Mouse (Mus musculus): ENCODE measurements around the gene Spire2.

Gene Spire2

DNA sequence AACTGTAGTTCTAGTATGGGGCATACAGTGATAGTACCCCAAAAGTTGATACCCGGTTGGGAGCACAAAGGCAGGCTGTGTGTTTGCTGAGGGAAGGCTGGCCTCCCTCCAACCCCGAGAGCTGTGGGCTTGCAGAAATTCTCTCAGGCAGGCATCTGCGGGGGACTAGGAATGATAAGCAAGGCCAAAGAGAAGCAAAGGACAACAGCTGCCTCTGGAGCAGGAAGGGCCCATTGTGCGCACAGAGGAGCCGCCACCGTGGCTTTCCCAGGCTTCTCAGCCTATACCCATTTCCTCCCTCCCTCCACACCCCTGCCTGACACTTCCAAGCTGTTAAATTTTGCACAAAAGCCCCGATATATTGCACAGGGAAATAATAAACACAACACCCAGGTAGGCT is 1.4 kb downstream of the Spire2 start:
- no peak for DNase-seq (ENCODE audit: low spot score in 2 of 2)

DNA sequence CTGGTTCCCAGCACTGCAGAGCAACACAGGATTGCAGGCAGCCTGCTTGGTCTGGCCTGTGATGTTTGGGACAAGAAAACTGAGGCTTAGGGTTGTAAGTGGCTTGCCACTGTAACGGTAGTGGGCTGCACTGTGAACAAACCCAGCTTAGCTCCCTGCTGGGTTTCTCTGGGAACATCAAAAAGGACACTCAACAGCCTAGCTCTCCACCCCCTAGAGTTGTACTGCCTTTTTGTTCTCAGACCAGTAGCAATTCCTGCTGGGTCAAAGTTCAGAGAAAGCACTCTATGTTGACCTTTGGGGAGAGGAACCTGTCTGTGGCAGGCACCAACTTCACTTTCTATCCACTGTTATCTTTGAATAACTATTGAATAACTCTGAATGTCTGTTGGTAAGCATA is 2.0 kb downstream of the Spire2 start:
- no peak for DNase-seq (ENCODE audit: low spot score in 2 of 2)

DNA sequence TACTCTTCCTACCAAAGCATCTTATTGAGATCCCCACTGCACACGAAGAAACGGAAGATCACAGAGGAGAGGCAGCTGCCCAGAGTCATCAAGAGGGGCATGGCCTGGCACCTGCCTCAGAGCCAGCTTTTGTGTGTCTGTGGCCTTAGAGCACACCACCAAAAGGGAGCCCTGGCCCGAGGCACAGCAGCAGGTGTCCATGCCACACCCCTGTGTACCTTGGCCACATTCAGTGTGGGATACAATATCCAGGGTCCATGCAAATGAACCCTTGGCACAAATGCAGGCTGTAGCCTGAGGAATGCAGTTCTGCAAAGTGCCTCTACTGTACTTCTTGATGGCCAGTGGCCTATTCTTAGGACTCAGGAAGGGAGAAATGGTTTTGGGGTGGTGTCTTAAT is 5.0 kb downstream of the Spire2 start:
- DNase-seq (ENCODE audit: low spot score in 2 of 2), result no peak

DNA sequence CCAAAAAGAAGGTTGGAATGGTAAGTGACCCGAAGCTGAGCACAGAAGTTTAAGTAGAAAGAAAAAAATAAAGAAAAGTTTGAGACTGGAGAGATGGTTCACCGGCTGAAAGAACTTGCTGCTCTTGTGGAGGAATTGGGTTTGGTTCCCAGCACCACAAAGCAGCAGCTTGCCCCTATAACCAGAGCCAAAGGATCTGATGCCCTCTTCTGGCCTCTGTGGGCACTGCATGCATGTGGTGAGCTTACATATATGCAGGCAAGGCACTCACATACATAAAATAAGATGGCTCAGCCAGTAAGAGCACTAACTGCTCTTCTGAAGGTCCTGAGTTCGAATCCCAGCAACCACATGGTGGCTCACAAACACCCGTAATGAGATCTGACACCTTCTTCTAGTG is 7.6 kb downstream of the Spire2 start:
- peak in 1 of 2 experiments; percentile 42 for DNase-seq (ENCODE audit: low spot score in 2 of 2)

DNA sequence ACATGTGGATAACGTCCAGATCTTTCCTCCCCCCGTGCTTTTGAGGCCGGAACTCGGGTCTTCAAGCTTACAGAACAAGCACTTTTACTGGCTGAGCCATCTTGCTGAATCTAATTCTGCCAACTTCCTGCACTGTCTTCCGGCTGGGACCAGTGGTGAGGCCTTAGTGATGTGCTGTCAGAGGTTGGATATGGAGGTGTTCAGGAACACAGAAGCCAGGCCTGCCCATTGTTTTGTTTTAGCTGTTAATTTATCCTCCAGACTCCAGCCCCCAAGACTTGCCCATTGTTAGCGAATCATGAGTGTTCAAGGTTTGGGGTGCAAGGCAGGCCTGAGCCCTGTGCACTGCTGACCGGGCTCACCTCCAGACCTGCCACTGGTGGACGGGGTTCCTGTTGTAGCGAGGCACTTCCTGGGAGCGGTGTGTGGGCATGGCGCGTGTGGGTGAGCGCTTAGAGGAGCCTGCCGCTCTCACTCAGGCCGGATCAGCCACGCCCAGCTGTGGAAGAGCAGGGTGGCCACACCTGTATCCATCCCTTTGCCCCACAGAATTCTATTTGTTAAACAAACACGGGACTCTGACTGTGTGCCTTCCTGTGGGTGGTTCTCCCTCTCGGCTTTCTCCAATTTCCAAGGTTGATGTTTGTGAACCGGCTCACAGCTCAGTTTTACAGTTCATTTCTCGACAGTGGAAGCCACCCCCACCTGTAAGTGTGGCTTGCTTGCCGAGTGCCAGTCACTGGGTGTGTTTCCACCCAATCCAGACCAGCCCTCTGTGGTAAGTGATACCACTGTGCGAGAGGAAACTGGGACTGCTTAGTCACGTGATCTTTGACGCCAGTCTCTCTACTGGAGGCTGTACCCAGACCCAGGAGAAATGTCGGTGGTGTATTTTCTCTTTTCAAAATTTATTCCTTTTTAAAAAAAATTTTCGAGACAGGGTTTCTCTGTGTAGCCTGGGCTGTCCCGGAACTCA is 8.8 kb downstream of the Spire2 start:
- DNase-seq (ENCODE audit: low spot score in 2 of 2), result no peak

DNA sequence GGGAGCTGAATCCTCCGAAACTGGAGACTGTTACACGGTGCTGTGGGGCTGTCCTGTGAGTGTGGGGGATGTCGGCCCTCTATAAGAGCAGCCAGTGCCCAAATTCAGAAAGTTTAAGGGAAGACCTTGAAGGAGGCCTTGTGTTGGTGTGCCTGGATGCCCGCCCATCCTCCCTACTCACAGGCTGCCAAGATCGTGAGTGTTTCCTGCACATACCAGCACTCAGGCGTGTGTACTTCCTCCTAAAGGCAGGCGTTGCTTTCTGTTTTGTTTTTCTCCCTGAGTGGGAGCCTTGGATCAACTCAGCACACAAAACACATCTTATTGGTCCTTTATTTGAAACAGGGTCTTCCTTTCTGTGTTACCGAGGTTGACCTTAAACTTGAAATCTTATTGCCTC is 9.7 kb downstream of the Spire2 start:
- no peak for DNase-seq (ENCODE audit: low spot score in 2 of 2)

DNA sequence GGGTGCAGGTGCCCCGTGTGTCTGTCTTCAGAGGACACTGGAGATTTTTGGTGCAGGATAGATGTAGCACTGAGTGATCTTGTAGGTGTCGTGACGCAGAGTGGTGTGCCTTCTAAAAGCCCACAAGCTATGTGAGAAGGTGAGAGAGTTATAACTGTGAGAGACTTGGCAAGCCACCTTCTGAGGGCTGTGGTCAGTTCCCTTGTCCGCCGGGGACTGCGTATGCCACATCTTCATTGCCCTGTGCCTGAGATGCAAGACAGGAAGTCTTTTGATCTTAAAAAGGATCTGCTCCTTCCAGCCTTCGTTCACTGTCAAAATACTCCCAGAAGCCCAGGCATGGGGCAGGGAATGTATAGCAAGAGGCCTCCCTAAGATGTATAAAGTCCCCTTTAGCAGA is 10.4 kb downstream of the Spire2 start:
- DNase-seq (ENCODE audit: low spot score in 2 of 2), result no peak

DNA sequence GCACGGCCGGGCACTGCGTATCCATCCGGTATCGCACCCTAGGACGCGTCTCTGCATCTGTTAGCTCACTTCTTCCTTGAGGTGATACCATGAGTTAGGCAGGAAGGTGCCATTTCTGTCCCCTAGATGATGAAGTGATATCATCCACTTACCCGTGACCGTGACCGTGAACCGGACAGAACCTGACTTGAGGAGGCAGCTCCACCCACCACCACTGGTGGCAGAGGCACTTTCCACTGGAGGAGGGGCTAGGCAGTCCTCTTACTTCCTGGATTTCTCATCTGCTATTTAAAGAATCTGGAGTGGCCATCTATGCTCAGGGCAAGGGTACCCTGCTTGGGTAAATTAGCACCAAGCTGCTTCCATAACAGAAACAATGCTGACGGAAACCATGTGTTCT is 10.9 kb downstream of the Spire2 start:
- DNase-seq (ENCODE audit: low spot score in 2 of 2), result no peak

DNA sequence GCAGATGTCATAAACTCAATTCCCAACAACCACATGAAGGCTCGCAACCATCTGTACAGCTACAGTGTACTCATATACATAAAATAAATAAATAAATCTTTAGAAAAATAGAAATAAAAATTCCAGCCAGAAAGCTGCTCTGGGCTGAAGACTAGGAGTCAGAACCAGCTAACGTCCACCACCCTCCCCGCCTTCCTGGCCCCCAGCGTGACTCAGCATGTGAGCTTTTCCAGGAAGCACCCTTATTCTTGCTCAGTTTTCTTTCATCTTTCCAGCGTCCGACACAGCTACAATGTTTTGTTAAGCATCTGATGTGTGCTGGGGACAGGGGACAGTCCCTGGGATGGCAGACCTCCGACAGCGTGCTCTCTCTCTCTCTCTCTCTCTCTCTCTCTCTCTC is 12.6 kb downstream of the Spire2 start:
- DNase-seq (ENCODE audit: low spot score in 2 of 2), result no peak

DNA sequence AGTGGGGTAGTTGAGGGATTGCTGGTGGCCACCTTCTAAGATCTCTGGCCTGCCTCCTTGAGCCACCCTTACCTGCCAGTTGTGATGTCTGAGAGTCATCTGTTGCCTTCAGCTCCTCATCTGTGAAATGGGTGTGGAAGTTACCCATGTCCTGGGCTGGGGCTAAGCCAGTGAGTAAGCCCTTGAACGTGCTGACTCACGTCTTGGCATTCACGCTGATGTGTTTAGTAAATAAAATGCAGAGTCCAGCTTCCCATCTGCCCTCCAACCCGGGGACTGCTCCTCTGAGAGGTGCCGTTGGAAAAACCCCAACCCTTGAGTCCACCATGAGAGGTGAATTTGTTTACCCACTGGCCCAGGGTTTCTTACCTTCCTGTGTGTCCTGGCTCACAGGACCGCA is 13.3 kb downstream of the Spire2 start:
- no peak for DNase-seq (ENCODE audit: low spot score in 2 of 2)

DNA sequence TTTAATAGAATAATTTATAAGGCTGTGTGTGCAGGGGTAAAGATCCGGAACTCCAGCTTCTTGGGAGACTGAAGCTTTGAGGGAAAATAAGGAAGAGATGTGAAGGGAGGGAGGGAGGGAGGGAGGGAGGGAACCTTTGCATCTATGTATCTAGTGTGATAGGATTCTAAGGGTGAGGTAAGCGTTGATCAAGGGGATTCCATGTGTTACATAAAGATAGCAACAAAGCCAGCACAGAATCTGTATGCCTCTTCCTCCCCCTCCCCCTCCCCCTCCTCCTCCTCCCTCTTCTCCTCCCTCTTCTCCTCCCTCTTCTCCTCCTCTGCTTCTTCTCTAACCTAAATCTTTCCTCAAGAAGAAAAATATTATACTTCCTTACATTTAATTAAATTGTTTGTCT is 14.8 kb downstream of the Spire2 start:
- no peak for DNase-seq (ENCODE audit: low spot score in 2 of 2)

DNA sequence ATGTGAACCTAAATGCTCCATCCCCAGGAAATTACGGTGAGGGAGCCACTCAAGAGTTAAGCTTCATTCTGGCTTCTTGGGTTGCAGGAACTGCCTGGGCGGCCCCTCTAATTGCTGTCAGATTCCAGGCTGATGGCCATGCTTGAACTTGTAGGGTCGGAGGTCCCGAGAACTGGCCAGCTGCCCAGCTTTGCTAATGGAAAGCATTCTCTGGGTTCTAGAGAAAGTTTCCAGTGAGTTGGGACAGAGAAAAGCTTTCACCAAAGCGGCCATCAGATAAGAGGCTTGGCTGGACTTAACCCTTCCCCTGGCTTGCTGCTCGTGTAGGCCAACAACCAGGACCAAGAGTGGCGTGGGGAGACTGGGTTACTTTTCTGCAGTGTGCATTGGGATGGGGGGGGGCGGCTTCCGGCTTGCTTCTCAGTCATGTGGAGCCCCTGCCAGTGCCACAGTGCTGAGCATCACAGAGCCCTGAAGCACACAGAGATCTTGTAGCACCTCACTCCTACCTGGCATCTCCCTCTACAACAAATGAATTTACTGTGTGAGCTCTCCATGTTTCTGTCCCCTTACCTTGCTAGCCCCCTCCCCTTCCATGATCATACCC is 15.8 kb downstream of the Spire2 start:
- DNase-seq (ENCODE audit: low spot score in 2 of 2), result peak in 1 of 2 experiments; percentile 41

DNA sequence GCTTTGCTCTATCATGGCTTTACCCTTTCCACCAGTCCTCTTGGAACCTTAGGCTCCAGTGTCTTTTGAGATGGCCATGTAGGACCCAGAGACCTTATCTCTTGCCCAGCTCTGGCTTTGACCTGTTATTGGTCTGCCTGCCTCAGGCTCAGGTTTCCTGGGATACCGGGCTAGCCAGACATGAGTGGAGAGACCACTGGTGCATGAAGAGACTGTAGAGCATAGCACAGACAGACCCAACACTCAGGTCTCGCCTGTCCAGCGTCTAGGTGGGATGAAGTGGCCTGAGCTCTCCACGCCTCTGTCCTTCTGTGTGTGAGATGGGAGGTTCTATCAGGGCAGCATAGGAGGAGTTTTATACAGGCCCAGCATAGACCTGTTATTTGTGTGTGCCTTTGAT is 16.6 kb downstream of the Spire2 start:
- no peak for DNase-seq (ENCODE audit: low spot score in 2 of 2)

DNA sequence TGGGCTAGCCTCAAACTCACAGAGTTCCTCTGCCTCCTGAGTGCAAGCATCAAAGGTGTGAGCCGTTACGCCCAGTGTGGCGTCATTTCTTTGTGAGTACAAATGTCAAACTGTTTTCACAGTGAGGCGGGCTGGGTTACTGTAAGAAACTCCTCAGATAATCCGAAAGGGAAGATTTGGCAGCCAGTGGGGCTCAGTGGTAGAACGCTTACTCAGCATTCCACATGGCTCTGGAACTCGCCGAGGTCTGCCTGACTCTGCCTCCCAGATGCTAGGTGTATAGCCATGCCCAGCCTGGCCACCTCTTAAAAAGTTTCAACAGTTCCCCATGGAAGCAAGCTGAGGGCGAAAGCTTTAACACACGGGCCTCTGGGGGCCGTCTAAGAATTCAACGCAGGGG is 19.6 kb downstream of the Spire2 start:
- no peak for DNase-seq (ENCODE audit: low spot score in 2 of 2)

DNA sequence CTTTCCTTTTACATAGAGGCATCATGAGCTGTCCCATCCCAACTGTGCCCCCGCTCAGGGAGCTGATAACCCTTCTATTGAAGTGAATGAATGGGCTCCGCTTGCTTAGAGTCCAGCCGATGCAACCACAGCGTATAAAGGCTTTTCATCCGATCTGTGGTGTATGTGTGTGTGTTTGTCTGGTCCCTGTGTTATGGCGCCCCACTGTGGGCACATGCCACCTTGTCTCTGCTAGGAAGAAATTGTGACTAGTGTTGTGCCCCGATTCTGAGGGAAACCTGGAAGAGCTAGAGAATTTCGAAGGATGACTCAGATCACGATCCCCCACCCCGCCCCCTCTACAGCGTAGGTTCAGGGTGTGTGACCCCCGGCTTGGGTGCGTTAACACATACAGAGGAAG is 20.3 kb downstream of the Spire2 start:
- peak in 1 of 2 experiments; percentile 59 for DNase-seq (ENCODE audit: low spot score in 2 of 2)

DNA sequence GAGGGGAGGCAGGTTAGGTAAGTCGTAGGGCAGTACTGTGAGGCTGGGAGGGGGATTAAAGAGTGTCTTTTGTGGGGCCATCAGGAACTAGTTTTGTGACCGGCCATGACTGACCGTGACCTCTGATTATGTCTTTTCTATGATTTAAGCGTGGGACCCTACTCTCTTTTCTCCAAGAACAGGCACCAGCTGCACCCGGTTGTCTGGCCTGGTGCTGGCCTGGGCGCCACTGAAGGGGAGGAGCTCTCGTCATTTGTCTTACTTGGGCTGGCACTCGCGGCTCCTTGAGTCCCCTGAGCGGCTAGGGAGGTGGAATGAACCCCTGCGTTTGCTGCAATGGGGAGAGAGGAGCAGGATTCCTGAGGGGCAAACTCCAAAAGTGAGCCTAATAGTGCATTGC is 20.7 kb downstream of the Spire2 start:
- no peak for DNase-seq (ENCODE audit: low spot score in 2 of 2)

DNA sequence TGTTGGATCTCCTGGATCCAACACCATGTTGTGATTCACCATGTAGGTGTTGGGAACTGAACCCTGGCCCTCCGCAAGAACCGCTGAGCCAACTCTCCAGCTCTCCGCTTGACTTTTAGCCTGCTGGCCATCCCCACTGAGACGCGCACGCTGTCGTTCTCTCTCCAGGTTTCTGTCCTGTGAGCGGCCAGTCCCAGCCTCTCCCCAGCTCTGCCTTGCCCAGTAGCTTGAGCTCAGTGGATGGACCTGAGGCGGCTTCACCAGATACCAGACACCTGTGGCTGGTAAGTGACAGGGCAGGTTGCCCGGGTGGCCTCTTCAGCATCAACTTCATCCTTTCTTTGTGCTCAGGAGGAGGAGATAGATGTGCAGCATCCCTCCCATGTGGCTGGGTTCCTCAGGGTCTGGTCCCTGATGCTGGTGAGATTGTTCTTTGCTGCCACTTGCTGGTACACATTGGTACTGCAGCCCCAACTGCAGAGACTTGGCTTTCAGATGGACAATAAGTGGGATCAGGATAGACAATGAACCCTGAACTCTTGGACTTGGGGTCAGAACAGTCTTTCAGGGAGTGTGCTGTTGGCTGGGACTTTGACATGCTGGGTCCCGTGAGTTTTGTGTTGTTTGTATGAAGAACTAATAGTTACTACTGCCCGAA is 28.7 kb downstream of the Spire2 start:
- peak; percentile 77 to 84 for DNase-seq (ENCODE audit: low spot score in 2 of 2)

DNA sequence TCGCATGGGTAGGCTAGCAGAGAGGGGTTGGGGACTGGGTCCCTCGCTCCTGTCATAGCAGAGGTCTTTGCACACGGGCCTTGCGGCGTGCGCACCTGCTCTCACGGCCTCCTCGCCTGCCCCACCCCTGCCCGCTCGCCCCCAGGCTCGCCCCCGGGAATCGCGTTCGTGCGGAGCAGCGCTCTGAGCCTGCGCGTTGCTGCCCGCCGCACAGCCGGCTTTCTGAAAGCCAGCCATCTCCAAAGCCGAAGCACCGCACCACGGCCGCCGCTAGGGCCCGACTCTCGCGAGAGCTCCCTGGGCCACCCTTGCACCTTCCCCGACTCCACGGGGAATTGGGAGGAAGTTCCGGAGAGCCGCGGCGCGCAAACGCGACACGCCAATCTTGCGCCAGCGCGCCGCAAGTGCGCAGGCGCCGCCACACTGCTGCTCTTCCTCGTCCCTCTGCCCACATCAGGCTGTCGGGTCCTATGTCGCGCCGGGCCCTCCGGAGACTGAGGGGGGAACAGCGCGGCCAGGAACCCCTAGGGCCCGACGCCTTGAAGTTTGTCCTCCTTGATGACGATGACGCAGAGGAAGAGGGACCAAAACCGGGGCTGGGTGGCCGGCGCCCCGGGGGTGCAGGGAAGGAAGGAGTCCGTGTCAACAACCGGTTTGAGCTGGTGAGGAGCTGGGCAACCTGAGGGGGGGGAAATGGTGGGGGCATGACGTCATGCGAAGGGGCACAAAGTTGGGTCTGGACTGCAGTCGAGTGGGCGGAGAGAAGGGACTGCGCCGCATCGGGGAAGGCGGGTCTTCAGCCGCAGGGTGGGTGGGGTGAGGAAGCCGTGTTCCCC is 41.1 kb downstream of the Spire2 start, which contains the start of gene Tcf25:
TSS of gene Tcf25 (plus strand) at position 351 of the 836 bp plus-strand sequence.
- DNase-seq (ENCODE audit: low spot score in 2 of 2), result peak; percentile 85 to 95

DNA sequence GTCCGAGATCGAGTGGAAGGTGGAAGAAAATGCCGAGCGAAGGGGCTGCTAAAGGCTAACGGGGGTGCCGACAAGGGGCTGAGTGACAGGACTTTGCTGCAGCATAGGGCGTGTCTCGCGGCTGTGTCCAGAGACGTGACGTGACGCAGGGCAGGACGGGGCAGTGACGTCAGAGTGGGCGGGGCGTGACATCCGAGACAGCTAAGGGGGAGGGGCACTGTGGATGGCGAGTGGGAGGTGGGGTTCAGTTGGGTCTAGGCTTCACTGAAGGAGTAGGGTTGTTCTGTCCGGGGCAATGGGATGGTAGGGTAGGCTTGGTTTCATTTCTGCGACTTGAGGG is 41.7 kb downstream of the Spire2 start:
- DNase-seq (ENCODE audit: low spot score in 2 of 2), result peak; percentile 94 to 98

DNA sequence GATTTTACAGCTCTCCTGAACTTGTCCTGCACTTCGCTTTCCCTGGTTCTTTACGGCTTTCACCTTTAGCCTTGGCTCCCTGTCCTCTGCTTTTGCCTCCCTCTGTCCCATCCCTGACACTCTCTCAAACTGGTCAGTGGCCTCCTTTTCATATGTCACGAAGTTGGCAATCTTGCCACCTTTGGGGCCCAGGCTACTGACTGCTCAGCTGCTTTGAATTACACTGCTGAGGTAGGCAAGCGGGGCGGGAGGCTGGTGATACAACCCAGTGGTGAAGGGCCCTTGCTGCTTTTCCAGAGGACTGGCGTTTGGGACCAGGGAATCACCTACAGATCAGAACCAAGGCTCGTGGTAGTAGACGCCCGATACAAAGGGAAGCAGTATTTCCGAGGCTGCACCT is 43.2 kb downstream of the Spire2 start:
- no peak for DNase-seq (ENCODE audit: low spot score in 2 of 2)

DNA sequence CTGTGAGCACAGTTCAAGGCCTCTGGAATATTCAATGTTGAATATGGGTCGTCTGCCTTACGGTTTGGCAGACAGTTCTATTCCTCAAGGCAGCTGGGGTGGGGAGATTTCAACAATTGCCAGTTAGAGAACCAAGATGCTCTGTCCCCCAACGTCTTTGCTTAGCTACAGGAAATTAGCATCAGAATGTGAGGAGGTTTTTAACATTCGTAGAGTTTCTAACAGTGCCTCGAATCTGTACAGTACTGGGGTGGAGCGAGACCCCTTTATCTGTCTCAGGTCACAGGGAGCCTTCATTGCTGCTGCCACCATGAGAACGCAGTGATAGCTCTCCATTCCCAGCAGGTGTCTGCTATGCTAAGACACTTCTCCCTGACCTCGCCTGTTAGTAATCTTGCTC is 43.6 kb downstream of the Spire2 start:
- no peak for DNase-seq (ENCODE audit: low spot score in 2 of 2)

DNA sequence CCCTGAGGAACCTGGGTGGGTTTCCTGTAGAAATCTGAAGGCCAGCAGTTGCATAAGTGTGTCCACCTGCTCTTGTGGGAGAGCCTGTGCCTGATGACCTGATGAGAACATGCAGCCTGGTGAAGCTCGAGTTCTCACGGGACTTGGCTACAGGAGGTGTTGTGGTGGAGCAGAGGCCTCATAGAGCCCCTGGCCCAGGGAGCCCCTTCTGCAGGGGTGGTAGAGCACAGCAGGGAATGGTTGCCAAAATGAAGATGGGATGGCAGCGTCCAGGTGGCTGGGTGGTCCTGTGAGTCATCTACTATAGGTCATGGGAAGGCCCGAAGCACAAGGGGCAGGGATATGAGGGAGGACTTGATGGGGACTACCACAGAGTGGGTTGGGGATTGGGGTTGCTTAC is 49.2 kb downstream of the Spire2 start:
- no peak for DNase-seq (ENCODE audit: low spot score in 2 of 2)

All from spleen, postnatal 10 days (tissue).